Mouse (Mus musculus): ENCODE results near the gene Tmem95. TPM values are rescaled to one million over a fixed set of nuclear protein-coding genes. Genes with fewer than 3 reads are reported as not detected.

Gene Tmem95
- not detected for polyA plus RNA-seq (2014; fragmentation: Illumina TruSeq; extraction: RNeasy Lipid Tissue Mini Kit (QIAGEN cat#74804); ENCODE audit: low read depth, low replicate concordance)

GRCm38 (mm10) chr11:69877878-69878277 is at the start of gene Tmem95:
Gene Tmem95, minus strand, starts transcription at chr11:69878018.

DNA sequence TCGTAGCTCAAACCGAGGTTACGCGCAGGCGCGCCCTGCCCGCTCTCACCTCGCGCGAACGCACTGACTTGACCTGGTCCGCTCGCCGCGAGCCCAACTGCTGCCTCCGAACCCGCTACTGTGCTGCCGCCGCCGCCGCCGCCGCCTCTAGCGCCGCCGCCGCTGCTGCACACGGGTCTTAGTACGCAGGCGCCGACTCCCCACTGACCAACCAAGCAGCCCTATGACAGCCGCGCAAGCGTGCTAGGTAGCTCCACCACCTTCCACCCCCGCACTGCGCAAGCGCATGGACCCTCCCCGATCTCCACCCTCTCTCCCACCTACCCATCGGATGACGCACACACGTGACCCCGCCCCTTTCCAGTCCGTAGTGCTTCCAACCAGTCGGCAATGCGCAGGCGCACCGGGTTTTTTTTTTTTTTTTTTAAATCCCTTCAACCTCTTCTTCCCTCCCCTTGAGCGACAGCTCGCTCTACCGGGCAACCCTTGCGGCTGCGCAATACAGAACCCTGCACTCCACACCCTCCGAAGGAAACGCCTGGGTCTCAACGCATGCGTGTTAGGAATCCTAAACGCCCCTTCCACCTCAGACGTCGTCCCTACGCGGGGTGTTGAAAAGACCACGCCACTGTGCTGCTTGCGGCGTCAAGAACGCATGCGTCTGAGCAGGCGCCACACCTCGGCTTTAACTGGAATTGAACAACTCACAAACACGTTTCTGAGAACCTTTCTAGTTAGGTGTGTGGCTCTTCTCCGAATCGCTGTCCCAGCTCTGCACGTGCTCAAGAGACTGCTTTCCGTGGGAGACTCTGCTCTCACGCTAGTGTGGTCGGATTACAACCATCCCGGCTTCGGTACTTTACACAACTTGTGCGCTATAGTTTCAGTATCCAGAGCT is 43.5 kb upstream of the Tmem95 start, which contains the start of gene Eif5a:
Gene Eif5a, minus strand, starts transcription at position 845 of the 898 bp plus-strand sequence.

GRCm38 (mm10) chr11:69913554-69914371 is 35.9 kb upstream of the Tmem95 start, which contains the start of gene Gps2:
Gene Gps2, plus strand, starts transcription at chr11:69913888.

DNA sequence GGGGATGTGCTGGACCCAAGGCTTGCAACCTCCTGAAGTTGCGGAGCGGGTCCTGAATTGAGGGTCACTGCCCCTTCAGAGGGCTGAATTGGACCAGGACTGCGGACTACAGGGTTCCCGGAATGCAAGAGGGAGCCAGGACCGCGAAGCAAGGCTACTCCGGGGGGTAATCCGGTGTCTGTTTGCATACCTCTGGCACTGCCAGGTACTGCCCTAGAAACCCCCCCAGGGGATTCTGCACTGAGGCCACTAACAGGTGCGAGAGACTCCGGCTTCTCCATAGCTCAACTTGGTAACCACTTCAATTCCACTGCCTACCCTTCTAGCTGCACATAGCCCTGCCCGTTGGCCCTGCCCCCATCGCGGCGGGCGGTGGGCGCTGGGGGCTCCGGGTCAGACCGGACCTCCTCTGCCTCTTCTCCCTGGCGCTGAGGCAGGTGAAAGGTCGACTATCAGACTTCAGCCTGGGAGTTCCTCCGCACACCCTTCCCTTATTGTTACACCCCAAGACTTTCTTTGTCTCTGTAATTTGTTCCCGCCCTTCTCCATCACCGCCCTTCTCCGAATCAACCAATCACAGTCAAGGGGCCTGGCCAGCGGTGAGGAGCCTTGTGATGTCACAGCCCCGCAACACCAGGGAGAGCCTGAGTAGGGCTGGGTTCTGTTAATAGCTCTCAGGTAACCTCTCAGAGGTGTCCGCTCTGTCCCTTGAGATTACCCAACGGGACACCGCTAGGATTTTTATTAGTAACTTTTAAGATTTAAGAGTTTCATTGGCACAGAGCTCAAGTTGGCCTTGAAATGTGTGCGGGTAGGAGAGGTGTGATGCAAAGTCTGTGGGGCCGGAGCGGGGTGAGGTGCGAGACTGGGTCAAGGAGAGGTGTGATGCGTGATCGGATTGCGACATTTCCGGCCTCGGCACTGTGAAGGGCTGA is 22.9 kb upstream of the Tmem95 start, which contains the start of the genes 2810408A11Rik and Neurl4:
Gene 2810408A11Rik, minus strand, starts transcription at position 517 of the 935 bp plus-strand sequence.
Gene Neurl4, plus strand, starts transcription at position 602 of the 935 bp plus-strand sequence.

GRCm38 (mm10) chr11:69895291-69895690 is 17.5 kb upstream of the Tmem95 start, which contains the start of gene Acap1:
Gene Acap1, minus strand, starts transcription at chr11:69895539.

DNA sequence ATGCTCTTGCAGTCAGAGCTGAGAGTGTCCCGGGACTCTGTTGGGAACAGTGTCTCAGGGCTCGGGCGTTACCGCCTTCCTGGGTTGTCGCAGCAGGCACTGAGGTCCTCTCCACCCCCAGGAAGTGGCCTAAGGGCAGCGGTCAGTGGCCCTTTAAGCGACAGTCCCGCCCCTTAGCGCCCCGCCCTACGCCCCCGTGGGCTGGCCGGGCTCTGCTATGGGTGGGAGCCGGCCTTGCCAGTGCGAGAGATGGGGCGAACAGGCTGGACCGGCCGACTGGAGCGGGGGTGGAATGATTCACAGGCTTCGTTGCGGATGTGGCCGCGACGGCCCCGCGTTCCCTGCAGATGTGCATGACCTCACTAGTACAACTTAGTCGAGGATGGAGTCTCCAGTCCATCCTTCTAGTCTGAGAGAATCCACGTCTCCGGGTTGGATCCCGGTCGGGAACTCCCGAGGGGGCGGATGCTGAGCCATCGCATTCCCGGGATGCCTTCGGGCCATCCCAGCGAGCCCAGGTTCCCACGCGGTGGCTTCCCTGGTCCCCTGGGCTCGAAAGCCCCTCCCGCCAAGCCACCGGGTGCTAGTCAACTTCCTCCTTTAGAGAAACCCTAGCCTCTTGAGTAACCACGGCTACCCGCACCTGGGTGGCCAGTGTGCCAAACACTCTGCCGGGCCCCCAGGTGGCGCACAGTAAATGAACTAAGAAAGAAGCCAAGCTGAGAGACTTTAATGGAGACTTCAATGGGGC is 3.2 kb upstream of the Tmem95 start, which contains the start of gene Kctd11:
Gene Kctd11, minus strand, starts transcription at position 554 of the 751 bp plus-strand sequence.

GRCm38 (mm10) chr11:69858113-69858998 is 19.5 kb downstream of the Tmem95 start, which contains the start of gene Tnk1:
Gene Tnk1, minus strand, starts transcription at chr11:69858730.

GRCm38 (mm10) chr11:69846198-69846680 is 31.6 kb downstream of the Tmem95 start, which contains the start of gene Plscr3:
Gene Plscr3, plus strand, starts transcription at chr11:69846376.

DNA sequence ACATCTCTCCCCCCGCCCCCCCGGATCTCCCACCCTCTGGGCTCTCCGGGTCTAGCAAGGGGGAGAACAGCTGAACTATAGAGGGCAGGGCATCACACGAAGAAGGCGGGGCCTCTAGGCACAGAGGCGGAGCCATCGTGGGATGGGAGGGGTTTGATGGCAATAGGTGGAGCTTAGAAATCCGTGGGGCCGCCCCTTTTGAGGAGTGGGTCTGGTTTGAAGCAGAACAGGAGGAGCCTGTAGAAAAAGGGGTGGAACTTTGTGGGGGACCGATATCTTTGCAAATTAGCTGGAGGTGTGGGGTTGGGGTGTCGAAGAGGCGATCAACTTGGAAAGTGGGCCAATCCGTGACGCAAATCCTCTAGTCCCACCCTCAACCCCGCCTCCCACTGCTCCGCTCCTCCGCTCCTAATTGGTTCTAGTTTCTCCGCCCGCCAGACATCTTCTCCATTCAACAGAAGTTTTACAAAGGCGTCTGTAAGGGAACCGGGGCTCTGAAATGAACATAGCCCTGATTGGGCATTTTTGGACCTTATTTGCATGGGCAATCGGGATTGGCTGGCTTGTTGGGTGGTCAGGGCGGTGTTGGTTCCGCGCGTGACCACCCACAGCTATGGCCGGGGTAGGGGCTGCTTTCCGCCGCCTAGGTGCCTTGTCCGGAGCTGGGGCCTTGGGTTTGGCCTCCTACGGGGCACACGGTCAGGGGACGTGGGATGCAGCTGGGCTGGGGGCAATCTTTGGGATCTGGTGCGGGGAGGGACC is 39.7 kb downstream of the Tmem95 start, which contains the start of gene Tmem256:
Gene Tmem256, plus strand, starts transcription at position 563 of the 762 bp plus-strand sequence.

DNA sequence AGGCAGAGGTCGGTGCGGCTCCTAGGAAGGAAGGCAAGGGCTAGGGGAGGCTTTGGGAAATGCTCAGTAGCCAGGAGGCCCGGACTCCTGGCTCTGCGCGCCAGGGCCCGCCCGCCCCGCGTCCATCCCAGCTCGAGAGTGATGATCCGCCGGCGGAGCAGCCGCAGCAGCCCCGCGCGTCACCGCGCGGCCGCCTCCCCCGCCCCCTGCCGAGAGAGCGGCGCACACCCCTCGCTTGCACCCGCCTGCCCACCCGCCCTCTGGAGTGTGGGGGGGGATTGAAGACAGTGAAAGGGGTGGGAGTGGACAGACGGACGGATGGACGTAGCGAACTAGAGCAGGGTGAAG is 40.2 kb downstream of the Tmem95 start, which contains the start of gene Nlgn2:
Gene Nlgn2, minus strand, starts transcription at position 181 of the 348 bp plus-strand sequence.

Other genes starting within 250 kb of the Tmem95 start
- 7.8 TPM for gene Fxr2, start 245.0 kb downstream of the Tmem95 start, polyA plus RNA-seq (2014; fragmentation: Illumina TruSeq; extraction: RNeasy Lipid Tissue Mini Kit (QIAGEN cat#74804); ENCODE audit: low read depth, low replicate concordance)
- gene Sox15, start 222.7 kb downstream of the Tmem95 start, polyA plus RNA-seq (2014; fragmentation: Illumina TruSeq; extraction: RNeasy Lipid Tissue Mini Kit (QIAGEN cat#74804); ENCODE audit: low read depth, low replicate concordance) = not detected
- 22.1 TPM for gene Mpdu1, start 215.4 kb downstream of the Tmem95 start, polyA plus RNA-seq (2014; fragmentation: Illumina TruSeq; extraction: RNeasy Lipid Tissue Mini Kit (QIAGEN cat#74804); ENCODE audit: low read depth, low replicate concordance)
- 3.8 TPM for gene Cd68, start 211.9 kb downstream of the Tmem95 start, polyA plus RNA-seq (2014; fragmentation: Illumina TruSeq; extraction: RNeasy Lipid Tissue Mini Kit (QIAGEN cat#74804); ENCODE audit: low read depth, low replicate concordance)
- 340 TPM for gene Eif4a1, start 205.6 kb downstream of the Tmem95 start, polyA plus RNA-seq (2014; fragmentation: Illumina TruSeq; extraction: RNeasy Lipid Tissue Mini Kit (QIAGEN cat#74804); ENCODE audit: low read depth, low replicate concordance)
- 33.7 TPM for gene Senp3, start 195.9 kb downstream of the Tmem95 start, polyA plus RNA-seq (2014; fragmentation: Illumina TruSeq; extraction: RNeasy Lipid Tissue Mini Kit (QIAGEN cat#74804); ENCODE audit: low read depth, low replicate concordance)
- 2.8 TPM for gene Tnfsf13, start 192.2 kb downstream of the Tmem95 start, polyA plus RNA-seq (2014; fragmentation: Illumina TruSeq; extraction: RNeasy Lipid Tissue Mini Kit (QIAGEN cat#74804); ENCODE audit: low read depth, low replicate concordance)
- 1.5 TPM for gene Tnfsf12, start 182.2 kb downstream of the Tmem95 start, polyA plus RNA-seq (2014; fragmentation: Illumina TruSeq; extraction: RNeasy Lipid Tissue Mini Kit (QIAGEN cat#74804); ENCODE audit: low read depth, low replicate concordance)
- not detected for gene Tnfsfm13, start 181.9 kb downstream of the Tmem95 start, polyA plus RNA-seq (2014; fragmentation: Illumina TruSeq; extraction: RNeasy Lipid Tissue Mini Kit (QIAGEN cat#74804); ENCODE audit: low read depth, low replicate concordance)
- gene Polr2a, start 119.4 kb downstream of the Tmem95 start, polyA plus RNA-seq (2014; fragmentation: Illumina TruSeq; extraction: RNeasy Lipid Tissue Mini Kit (QIAGEN cat#74804); ENCODE audit: low read depth, low replicate concordance) = 7.7 TPM
- gene Slc35g3, start 116.0 kb downstream of the Tmem95 start, polyA plus RNA-seq (2014; fragmentation: Illumina TruSeq; extraction: RNeasy Lipid Tissue Mini Kit (QIAGEN cat#74804); ENCODE audit: low read depth, low replicate concordance) = not detected
- 4.1 TPM for gene Zbtb4, start 112.1 kb downstream of the Tmem95 start, polyA plus RNA-seq (2014; fragmentation: Illumina TruSeq; extraction: RNeasy Lipid Tissue Mini Kit (QIAGEN cat#74804); ENCODE audit: low read depth, low replicate concordance)
- gene Chrnb1, start 82.1 kb downstream of the Tmem95 start, polyA plus RNA-seq (2014; fragmentation: Illumina TruSeq; extraction: RNeasy Lipid Tissue Mini Kit (QIAGEN cat#74804); ENCODE audit: low read depth, low replicate concordance) = 0.58 TPM
- 0.29 TPM for gene Fgf11, start 76.2 kb downstream of the Tmem95 start, polyA plus RNA-seq (2014; fragmentation: Illumina TruSeq; extraction: RNeasy Lipid Tissue Mini Kit (QIAGEN cat#74804); ENCODE audit: low read depth, low replicate concordance)
- 3.6 TPM for gene Tmem102, start 72.4 kb downstream of the Tmem95 start, polyA plus RNA-seq (2014; fragmentation: Illumina TruSeq; extraction: RNeasy Lipid Tissue Mini Kit (QIAGEN cat#74804); ENCODE audit: low read depth, low replicate concordance)
- gene Gm39566, start 62.7 kb downstream of the Tmem95 start, polyA plus RNA-seq (2014; fragmentation: Illumina TruSeq; extraction: RNeasy Lipid Tissue Mini Kit (QIAGEN cat#74804); ENCODE audit: low read depth, low replicate concordance) = not detected
- gene Spem2, start 59.6 kb downstream of the Tmem95 start, polyA plus RNA-seq (2014; fragmentation: Illumina TruSeq; extraction: RNeasy Lipid Tissue Mini Kit (QIAGEN cat#74804); ENCODE audit: low read depth, low replicate concordance) = not detected
- gene Spem1, start 55.8 kb downstream of the Tmem95 start, polyA plus RNA-seq (2014; fragmentation: Illumina TruSeq; extraction: RNeasy Lipid Tissue Mini Kit (QIAGEN cat#74804); ENCODE audit: low read depth, low replicate concordance) = not detected
- gene Nlgn2, start 40.2 kb downstream of the Tmem95 start, polyA plus RNA-seq (2014; fragmentation: Illumina TruSeq; extraction: RNeasy Lipid Tissue Mini Kit (QIAGEN cat#74804); ENCODE audit: low read depth, low replicate concordance) = 0.11 TPM
- gene Tmem256, start 39.5 kb downstream of the Tmem95 start, polyA plus RNA-seq (2014; fragmentation: Illumina TruSeq; extraction: RNeasy Lipid Tissue Mini Kit (QIAGEN cat#74804); ENCODE audit: low read depth, low replicate concordance) = 58.8 TPM
- gene Plscr3, start 31.6 kb downstream of the Tmem95 start, polyA plus RNA-seq (2014; fragmentation: Illumina TruSeq; extraction: RNeasy Lipid Tissue Mini Kit (QIAGEN cat#74804); ENCODE audit: low read depth, low replicate concordance) = 1.1 TPM
- not detected for gene Tnk1, start 19.3 kb downstream of the Tmem95 start, polyA plus RNA-seq (2014; fragmentation: Illumina TruSeq; extraction: RNeasy Lipid Tissue Mini Kit (QIAGEN cat#74804); ENCODE audit: low read depth, low replicate concordance)
- 0.42 TPM for gene Kctd11, start 3.4 kb upstream of the Tmem95 start, polyA plus RNA-seq (2014; fragmentation: Illumina TruSeq; extraction: RNeasy Lipid Tissue Mini Kit (QIAGEN cat#74804); ENCODE audit: low read depth, low replicate concordance)
- gene Acap1, start 17.5 kb upstream of the Tmem95 start, polyA plus RNA-seq (2014; fragmentation: Illumina TruSeq; extraction: RNeasy Lipid Tissue Mini Kit (QIAGEN cat#74804); ENCODE audit: low read depth, low replicate concordance) = 0.40 TPM
- gene 2810408A11Rik, start 23.0 kb upstream of the Tmem95 start, polyA plus RNA-seq (2014; fragmentation: Illumina TruSeq; extraction: RNeasy Lipid Tissue Mini Kit (QIAGEN cat#74804); ENCODE audit: low read depth, low replicate concordance) = not detected
- 3.0 TPM for gene Neurl4, start 23.1 kb upstream of the Tmem95 start, polyA plus RNA-seq (2014; fragmentation: Illumina TruSeq; extraction: RNeasy Lipid Tissue Mini Kit (QIAGEN cat#74804); ENCODE audit: low read depth, low replicate concordance)
- gene Gps2, start 35.9 kb upstream of the Tmem95 start, polyA plus RNA-seq (2014; fragmentation: Illumina TruSeq; extraction: RNeasy Lipid Tissue Mini Kit (QIAGEN cat#74804); ENCODE audit: low read depth, low replicate concordance) = 9.6 TPM
- 155 TPM for gene Eif5a, start 43.9 kb upstream of the Tmem95 start, polyA plus RNA-seq (2014; fragmentation: Illumina TruSeq; extraction: RNeasy Lipid Tissue Mini Kit (QIAGEN cat#74804); ENCODE audit: low read depth, low replicate concordance)
- not detected for gene Ybx2, start 57.8 kb upstream of the Tmem95 start, polyA plus RNA-seq (2014; fragmentation: Illumina TruSeq; extraction: RNeasy Lipid Tissue Mini Kit (QIAGEN cat#74804); ENCODE audit: low read depth, low replicate concordance)
- gene Slc2a4, start 70.2 kb upstream of the Tmem95 start, polyA plus RNA-seq (2014; fragmentation: Illumina TruSeq; extraction: RNeasy Lipid Tissue Mini Kit (QIAGEN cat#74804); ENCODE audit: low read depth, low replicate concordance) = not detected
- gene Cldn7, start 86.8 kb upstream of the Tmem95 start, polyA plus RNA-seq (2014; fragmentation: Illumina TruSeq; extraction: RNeasy Lipid Tissue Mini Kit (QIAGEN cat#74804); ENCODE audit: low read depth, low replicate concordance) = 0.40 TPM
- gene Ctdnep1, start 103.1 kb upstream of the Tmem95 start, polyA plus RNA-seq (2014; fragmentation: Illumina TruSeq; extraction: RNeasy Lipid Tissue Mini Kit (QIAGEN cat#74804); ENCODE audit: low read depth, low replicate concordance) = 25.5 TPM
- gene Elp5, start 104.5 kb upstream of the Tmem95 start, polyA plus RNA-seq (2014; fragmentation: Illumina TruSeq; extraction: RNeasy Lipid Tissue Mini Kit (QIAGEN cat#74804); ENCODE audit: low read depth, low replicate concordance) = 9.7 TPM
- 367 TPM for gene Gabarap, start 113.1 kb upstream of the Tmem95 start, polyA plus RNA-seq (2014; fragmentation: Illumina TruSeq; extraction: RNeasy Lipid Tissue Mini Kit (QIAGEN cat#74804); ENCODE audit: low read depth, low replicate concordance)
- 7.1 TPM for gene Phf23, start 117.8 kb upstream of the Tmem95 start, polyA plus RNA-seq (2014; fragmentation: Illumina TruSeq; extraction: RNeasy Lipid Tissue Mini Kit (QIAGEN cat#74804); ENCODE audit: low read depth, low replicate concordance)
- 0.37 TPM for gene Dvl2, start 122.6 kb upstream of the Tmem95 start, polyA plus RNA-seq (2014; fragmentation: Illumina TruSeq; extraction: RNeasy Lipid Tissue Mini Kit (QIAGEN cat#74804); ENCODE audit: low read depth, low replicate concordance)
- gene Acadvl, start 137.4 kb upstream of the Tmem95 start, polyA plus RNA-seq (2014; fragmentation: Illumina TruSeq; extraction: RNeasy Lipid Tissue Mini Kit (QIAGEN cat#74804); ENCODE audit: low read depth, low replicate concordance) = 60.6 TPM
- gene Dlg4, start 138.9 kb upstream of the Tmem95 start, polyA plus RNA-seq (2014; fragmentation: Illumina TruSeq; extraction: RNeasy Lipid Tissue Mini Kit (QIAGEN cat#74804); ENCODE audit: low read depth, low replicate concordance) = 0.13 TPM
- gene Asgr1, start 176.1 kb upstream of the Tmem95 start, polyA plus RNA-seq (2014; fragmentation: Illumina TruSeq; extraction: RNeasy Lipid Tissue Mini Kit (QIAGEN cat#74804); ENCODE audit: low read depth, low replicate concordance) = 171 TPM
- gene Asgr2, start 214.6 kb upstream of the Tmem95 start, polyA plus RNA-seq (2014; fragmentation: Illumina TruSeq; extraction: RNeasy Lipid Tissue Mini Kit (QIAGEN cat#74804); ENCODE audit: low read depth, low replicate concordance) = 93.1 TPM